Mouse (Mus musculus) olfactory bulb, adult 2 months (tissue): Measurements from ENCODE around the gene Dusp28. TPM values are rescaled to one million over a fixed set of nuclear protein-coding genes. Genes with fewer than 3 reads are reported as not detected.

ENCODE experiments used
- H3K27ac ChIP-seq: fragments of 200-500 bp; 2 replicates; pipeline ENCODE4 v1.5.1; 2012; ENCODE audit warnings: low read depth, low read length; ENCODE audit not compliant: insufficient read depth
- H3K4me1 ChIP-seq: fragments of 200-500 bp; 2 replicates; pipeline ENCODE4 v1.6.1; 2012; ENCODE audit warnings: low read length; ENCODE audit not compliant: control insufficient read depth, insufficient read depth
- H3K4me3 ChIP-seq: fragments of 200-500 bp; 2 replicates; pipeline ENCODE4 v1.5.1; 2012; ENCODE audit warnings: mild to moderate bottlenecking, low read depth, low read length, moderate library complexity; ENCODE audit not compliant: insufficient read depth
- CTCF ChIP-seq: fragments of 200-500 bp; IDR thresholded peaks from 2 replicates; pipeline ENCODE4 v1.5.1; 2012; ENCODE audit warnings: low read depth, mild to moderate bottlenecking, low read length, moderate library complexity; ENCODE audit not compliant: insufficient read depth
- POLR2A ChIP-seq: fragments of 200-500 bp; IDR thresholded peaks from 2 replicates; pipeline ENCODE4 v1.6.1; 2012; ENCODE audit warnings: mild to moderate bottlenecking, low read depth, low read length, moderate library complexity; ENCODE audit not compliant: insufficient read depth
- WGBS: fragments of 180-500 bp; shearing (Covaris S2); methylation state at CpG from one replicate; pipeline ENCODE4 v1.1.7; 2018; 5-methylcytosine and 5-hydroxymethylcytosine counted together
- polyA plus RNA-seq: library from polyadenylated mRNA; stranded (reverse); fragments of >200 nt; gene quantifications from 2 replicates; pipeline ENCODE4 v1.2.4, GENCODE M21; 2012; ENCODE audit warnings: low replicate concordance; ENCODE audit not compliant: missing spikeins, insufficient read depth, insufficient read length

Gene Dusp28
- polyA plus RNA-seq, 1 experiment, result not detected

DNA sequence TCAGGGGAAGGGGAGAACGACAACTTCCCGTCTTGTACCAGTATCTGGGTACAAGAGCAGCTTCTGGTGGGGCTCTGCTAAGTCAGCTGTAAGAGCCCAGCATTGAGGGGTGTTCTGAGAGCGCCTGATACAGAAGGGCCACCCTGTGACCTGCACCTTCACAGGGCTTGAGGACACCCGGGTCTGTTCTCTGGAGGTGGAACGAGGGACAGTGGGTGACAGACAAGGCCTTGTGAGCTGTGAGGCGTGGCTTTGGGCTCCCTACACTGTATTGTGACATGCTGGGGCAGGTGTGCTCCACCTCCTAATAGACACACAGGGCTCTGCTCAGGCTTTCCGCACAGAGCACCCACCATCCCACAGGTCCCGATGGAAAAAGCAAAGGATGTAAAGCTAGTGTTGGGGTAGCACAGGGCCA is 4.9 kb downstream of the Dusp28 start:
- Histone ChIP-seq H3K4me1 (peaks cover 27% of the 10 kb centered on the region), H3K27ac (peak overlapping the region; percentile 17), H3K4me3 (peak overlapping the region; percentile 76)
- TF ChIP-seq CTCF (no peak), POLR2A (no peak)
- 20% methylated on average over 8 of the region's 8 CpGs for WGBS

DNA sequence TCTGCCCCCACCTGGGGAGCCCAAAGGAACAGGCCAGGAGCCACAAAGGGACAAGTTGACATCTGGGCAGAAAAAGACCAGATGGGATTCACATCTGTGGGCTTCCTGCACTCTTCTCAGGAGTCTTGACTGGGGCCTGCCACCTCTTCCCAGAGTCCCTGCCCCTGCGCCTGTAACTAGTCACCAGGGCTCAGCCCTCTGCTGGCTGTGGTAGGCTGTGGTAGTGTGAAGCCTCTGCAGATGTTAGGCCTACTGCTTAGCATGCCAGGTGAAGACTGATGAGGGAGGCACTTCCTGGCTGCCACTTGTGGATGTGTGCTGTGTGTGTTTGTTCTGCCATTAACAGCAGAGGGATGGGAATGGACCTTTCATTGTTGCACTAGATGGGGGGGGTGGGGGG is 5.5 kb downstream of the Dusp28 start:
- Histone ChIP-seq H3K4me3 (peak overlapping the region; percentile 76), H3K4me1 (peaks cover 27% of the 10 kb centered on the region), H3K27ac (no peak overlapping the region)
- TF ChIP-seq POLR2A, result no peak
- TF ChIP-seq CTCF, result no peak
- 29% methylated on average over 1 of the region's 1 CpGs for WGBS

- H3K4me1 ChIP-seq, result peaks cover 23% of the 10 kb centered on the region
- TF ChIP-seq POLR2A (no peak), CTCF (no peak)
- 88% methylated on average over 4 of the region's 4 CpGs for WGBS
- no peak overlapping the region for H3K27ac ChIP-seq
- no peak overlapping the region for H3K4me3 ChIP-seq
Observed at GRCm38 (mm10) chr1:92914239-92914638, 7.5 kb downstream of the Dusp28 start.

DNA sequence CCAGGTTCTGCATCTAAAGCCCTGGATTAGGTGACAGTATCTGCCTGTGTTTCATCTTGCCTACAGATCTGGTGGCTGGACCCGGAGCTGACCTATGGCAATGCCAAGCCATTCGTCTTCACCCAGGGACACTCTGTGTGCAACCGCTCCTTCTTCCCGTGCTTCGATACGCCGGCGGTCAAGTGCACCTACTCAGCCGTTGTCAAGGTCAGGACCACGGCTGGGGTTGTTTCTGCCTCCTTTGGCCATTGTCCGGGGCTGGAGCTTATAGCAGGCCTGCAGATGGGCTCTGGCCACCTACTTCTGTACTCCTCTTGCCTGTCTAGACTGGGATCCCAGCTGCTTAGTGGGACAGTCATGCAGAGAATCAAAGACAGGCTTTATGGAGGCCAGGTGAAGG is 8.2 kb downstream of the Dusp28 start:
- no peak overlapping the region for H3K4me3 ChIP-seq
- H3K27ac ChIP-seq, result no peak overlapping the region
- H3K4me1 ChIP-seq, result peaks cover 19% of the 10 kb centered on the region
- WGBS, result 96% methylated on average over 11 of the region's 11 CpGs
- TF ChIP-seq CTCF (no peak), POLR2A (no peak)

GRCm38 (mm10) chr1:92916725-92917124 is 9.9 kb downstream of the Dusp28 start:
- TF ChIP-seq CTCF (no peak), POLR2A (no peak)
- H3K4me3 ChIP-seq, result no peak overlapping the region
- H3K27ac ChIP-seq, result no peak overlapping the region
- peaks cover 14% of the 10 kb centered on the region for H3K4me1 ChIP-seq
- 93% methylated on average over 9 of the region's 9 CpGs for WGBS

DNA sequence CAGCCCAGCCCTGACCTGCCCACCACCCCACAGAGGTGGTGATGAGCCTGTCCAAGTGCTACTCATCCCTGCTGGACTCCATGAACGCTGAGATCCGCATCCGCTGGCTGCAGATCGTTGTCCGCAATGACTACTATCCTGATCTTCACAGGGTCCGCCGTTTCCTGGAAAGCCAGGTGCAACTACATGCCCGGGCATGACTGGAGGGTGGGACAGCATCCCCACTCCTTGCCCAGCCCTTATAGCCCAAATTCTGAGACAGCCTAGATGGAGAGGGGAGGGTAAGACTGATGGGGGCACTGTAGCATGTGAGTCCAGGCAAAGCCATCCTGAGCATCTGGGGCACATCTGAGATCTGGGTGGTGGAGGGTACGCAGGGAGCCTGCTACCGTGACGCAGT is 12.4 kb downstream of the Dusp28 start:
- no peak overlapping the region for H3K4me3 ChIP-seq
- no peaks in the 10 kb centered on the region for H3K4me1 ChIP-seq
- no peak overlapping the region for H3K27ac ChIP-seq
- WGBS, result 96% methylated on average over 11 of the region's 11 CpGs
- TF ChIP-seq POLR2A (no peak), CTCF (no peak)

DNA sequence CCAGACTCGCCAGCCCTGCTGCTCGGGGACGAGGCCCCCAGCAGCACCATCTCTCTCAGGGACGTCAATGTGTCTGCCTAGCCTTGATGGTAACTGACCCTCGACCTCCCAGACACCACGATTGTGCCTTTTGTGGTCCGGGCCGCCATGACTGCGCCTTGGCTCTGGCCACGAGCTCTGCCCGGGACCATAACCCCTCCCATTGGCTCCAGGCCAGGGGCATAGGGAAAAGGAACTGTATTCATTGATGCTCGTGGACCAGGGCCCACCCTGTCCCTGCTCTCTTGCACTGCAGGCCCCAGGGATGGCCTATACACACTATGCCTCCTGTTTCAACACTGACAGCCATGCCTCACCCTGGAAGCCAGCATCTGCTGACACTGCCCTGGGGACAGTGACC is 13.0 kb downstream of the Dusp28 start:
- TF ChIP-seq POLR2A (no peak), CTCF (no peak)
- WGBS, result 44% methylated on average over 12 of the region's 12 CpGs
- H3K27ac ChIP-seq, result no peak overlapping the region
- no peak overlapping the region for H3K4me3 ChIP-seq
- H3K4me1 ChIP-seq, result no peaks in the 10 kb centered on the region

- Histone ChIP-seq H3K4me1 (no peaks in the 10 kb centered on the region), H3K27ac (no peak overlapping the region), H3K4me3 (no peak overlapping the region)
- TF ChIP-seq POLR2A (no peak), CTCF (no peak)
- WGBS, result 81% methylated on average over 7 of the region's 7 CpGs
Observed at GRCm38 (mm10) chr1:92920474-92921200, 13.9 kb downstream of the Dusp28 start.

- H3K4me3 ChIP-seq, result no peak overlapping the region
- no peaks in the 10 kb centered on the region for H3K4me1 ChIP-seq
- WGBS, result 87% methylated on average over 4 of the region's 4 CpGs
- TF ChIP-seq POLR2A, result no peak
- TF ChIP-seq CTCF, result no peak
- no peak overlapping the region for H3K27ac ChIP-seq
Observed at GRCm38 (mm10) chr1:92921496-92921895, 14.7 kb downstream of the Dusp28 start.

GRCm38 (mm10) chr1:92930171-92930706 is 23.5 kb downstream of the Dusp28 start:
- Histone ChIP-seq H3K4me1 (peaks cover 2% of the 10 kb centered on the region; the same call in 1 of the 2 replicates), H3K4me3 (no peak overlapping the region), H3K27ac (no peak overlapping the region)
- TF ChIP-seq CTCF (no peak), POLR2A (no peak)
- 3% methylated on average over 1 of the region's 1 CpGs for WGBS
